Mouse (Mus musculus) bone marrow, adult 2 months (tissue): ENCODE results near the gene Pigg. TPM values are rescaled to one million over a fixed set of nuclear protein-coding genes. Genes with fewer than 3 reads are reported as not detected.

ENCODE experiments used
- H3K27ac ChIP-seq: fragments of 200-500 bp; 2 replicates; pipeline ENCODE4 v1.5.1; 2012; ENCODE audit warnings: low read depth, mild to moderate bottlenecking, control low read depth, inconsistent platforms, low read length; ENCODE audit not compliant: control insufficient read depth, poor library complexity, insufficient read depth
- H3K4me1 ChIP-seq: fragments of 200-500 bp; 2 replicates; pipeline ENCODE4 v1.6.1; 2011; ENCODE audit warnings: low read length; ENCODE audit not compliant: control insufficient read depth, insufficient read depth
- H3K4me3 ChIP-seq: fragments of 200-500 bp; replicated peaks from 2 replicates; pipeline ENCODE3; 2011; ENCODE audit warnings: mild to moderate bottlenecking, low read depth, low read length, control low read depth; ENCODE audit not compliant: control insufficient read depth
- CTCF ChIP-seq: fragments of 200-500 bp; IDR thresholded peaks from 2 replicates; pipeline ENCODE4 v1.5.1; 2011; ENCODE audit warnings: low read length, control low read depth; ENCODE audit not compliant: control insufficient read depth, insufficient read depth
- POLR2A ChIP-seq: fragments of 200-500 bp; IDR thresholded peaks from 2 replicates; pipeline ENCODE4 v1.6.1; 2011; ENCODE audit warnings: low read depth, mild to moderate bottlenecking, control low read depth, low read length, borderline replicate concordance; ENCODE audit not compliant: control insufficient read depth
- WGBS: fragments of 180-500 bp; shearing (Covaris S2); methylation state at CpG from one replicate; pipeline ENCODE4 v1.1.7; 2018; 5-methylcytosine and 5-hydroxymethylcytosine counted together
- polyA plus RNA-seq: library from polyadenylated mRNA; stranded (reverse); fragments of >200 nt; gene quantifications from 2 replicates; pipeline ENCODE4 v1.2.4, GENCODE M21; 2011; ENCODE audit warnings: low replicate concordance; ENCODE audit not compliant: missing spikeins, insufficient read depth, insufficient read length

Gene Pigg
- polyA plus RNA-seq, 1 experiment = 1.6 TPM

- H3K4me1 ChIP-seq = no peaks in the 10 kb centered on the region; the same call in 1 of the 2 replicates
- TF ChIP-seq POLR2A (no peak), CTCF (no peak)
- 59% methylated on average over 4 of the region's 4 CpGs for WGBS
- no peak overlapping the region for H3K4me3 ChIP-seq
- no peak overlapping the region for H3K27ac ChIP-seq
Measured at GRCm38 (mm10) chr5:108386449-108386848, 74.0 kb downstream of the Pigg start.

DNA sequence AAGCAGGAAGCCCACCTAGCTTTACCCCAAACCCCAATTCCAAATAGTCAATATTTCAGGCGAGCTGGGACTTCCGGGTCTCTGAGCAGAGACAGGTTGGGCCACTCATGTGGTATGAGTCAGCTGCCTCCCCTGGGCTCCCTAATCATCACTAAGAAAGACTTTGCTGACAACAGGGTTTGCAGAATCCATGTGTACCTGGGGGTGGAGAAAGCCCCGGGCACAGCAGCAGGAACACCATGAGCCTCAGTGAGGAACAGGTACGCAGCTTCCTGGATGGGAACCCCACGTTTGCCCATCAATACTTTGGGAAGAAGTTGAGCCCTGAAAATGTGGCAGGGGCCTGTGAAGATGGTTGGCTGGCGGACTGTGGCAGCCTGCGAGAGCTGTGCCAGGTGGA is 75.8 kb downstream of the Pigg start, which contains the start of gene Pde6b:
TSS of gene Pde6b (plus strand) at position 191 of the 400 bp plus-strand sequence.
- Histone ChIP-seq H3K27ac (no peak within 1 kb of the TSS), H3K4me1 (no peaks in the 10 kb centered on the region; the same call in 1 of the 2 replicates), H3K4me3 (no peak within 1 kb of the TSS)
- 77% methylated on average over 7 of the region's 7 CpGs for WGBS
- no peak for TF ChIP-seq POLR2A
- no peak for TF ChIP-seq CTCF

- Histone ChIP-seq H3K4me1 (no peaks in the 10 kb centered on the region; the same call in 1 of the 2 replicates), H3K27ac (no peak overlapping the region), H3K4me3 (no peak overlapping the region)
- no peak for TF ChIP-seq POLR2A
- TF ChIP-seq CTCF = no peak
- WGBS = 68% methylated on average over 3 of the region's 3 CpGs
Measured at GRCm38 (mm10) chr5:108389744-108390143, 77.3 kb downstream of the Pigg start.

Other genes starting within 250 kb of the Pigg start
- gene Mtf2, start 246.9 kb upstream of the Pigg start, polyA plus RNA-seq = 15.4 and 30.0 TPM in 2 replicates
- gene Tmed5, start 180.0 kb upstream of the Pigg start, polyA plus RNA-seq = 4.2 and 5.1 TPM in 2 replicates
- gene Ccdc18, start 179.7 kb upstream of the Pigg start, polyA plus RNA-seq = 7.3 and 12.5 TPM in 2 replicates
- gene Dr1, start 43.7 kb upstream of the Pigg start, polyA plus RNA-seq = 8.2 and 12.2 TPM in 2 replicates
- gene Gm42517, start 55.3 kb downstream of the Pigg start, polyA plus RNA-seq = 1.4 and 3.5 TPM in 2 replicates
- not detected in 2 replicates for gene Pde6b, start 75.8 kb downstream of the Pigg start, polyA plus RNA-seq
- gene Atp5k, start 121.8 kb downstream of the Pigg start, polyA plus RNA-seq = 313 and 485 TPM in 2 replicates
- 5.3 and 11.2 TPM in 2 replicates for gene Mfsd7a, start 136.3 kb downstream of the Pigg start, polyA plus RNA-seq
- 10.1 and 13.7 TPM in 2 replicates for gene Pcgf3, start 148.6 kb downstream of the Pigg start, polyA plus RNA-seq
- 3.7 TPM in 1 of 2 replicates, not detected in the other for gene Cplx1, start 237.4 kb downstream of the Pigg start, polyA plus RNA-seq